Mouse (Mus musculus) embryonic facial prominence, embryonic 12.5 days (tissue): ENCODE data around the gene Zbtb21. TPM values are rescaled to one million over a fixed set of nuclear protein-coding genes. Genes with fewer than 3 reads are reported as not detected.

Experiments
- ATAC-seq: fragments of 200-750 bp; cut with Nextera tagmentation; 2 replicates; pipeline ENCODE4 v1.8.0; 2017; ENCODE audit not compliant: insufficient number of reproducible peaks, insufficient read depth, low FRiP score, low TSS enrichment
- H3K27ac ChIP-seq: fragments of 300-500 bp; sonication (generic); 2 replicates; pipeline ENCODE4 v1.5.1; 2016; ENCODE audit warnings: mild to moderate bottlenecking
- H3K27me3 ChIP-seq: fragments of 300-500 bp; sonication (generic); 2 replicates; pipeline ENCODE4 v1.6.1; 2016; ENCODE audit warnings: mild to moderate bottlenecking, moderate library complexity
- H3K36me3 ChIP-seq: fragments of 300-500 bp; sonication (generic); 2 replicates; pipeline ENCODE4 v1.6.1; 2016; ENCODE audit warnings: mild to moderate bottlenecking
- H3K4me1 ChIP-seq: fragments of 300-500 bp; sonication (generic); 2 replicates; pipeline ENCODE4 v1.6.1; 2016
- H3K4me2 ChIP-seq: fragments of 300-500 bp; sonication (generic); replicated peaks from 2 replicates; pipeline ENCODE4 v1.6.1; 2016; ENCODE audit warnings: mild to moderate bottlenecking, moderate library complexity
- H3K4me3 ChIP-seq: fragments of 300-500 bp; sonication (generic); 2 replicates; pipeline ENCODE4 v1.5.1; 2016; ENCODE audit warnings: mild to moderate bottlenecking
- H3K9ac ChIP-seq: fragments of 300-500 bp; sonication (generic); 2 replicates; pipeline ENCODE4 v1.6.1; 2016; ENCODE audit warnings: mild to moderate bottlenecking, moderate library complexity
- H3K9me3 ChIP-seq: fragments of 300-500 bp; sonication (generic); 2 replicates; pipeline ENCODE4 v1.6.1; 2016; ENCODE audit warnings: mild to moderate bottlenecking, moderate library complexity
- WGBS: fragments of 180-500 bp; shearing (Covaris S2); methylation state at CpG from one replicate; pipeline ENCODE4 v1.1.7; 2016; 5-methylcytosine and 5-hydroxymethylcytosine counted together
- polyA plus RNA-seq: library from polyadenylated mRNA; unstranded; fragments of >200 nt; fragmentation: Nextera tagmentation; extraction: Ambion mirVana; gene quantifications from 2 replicates; pipeline ENCODE4 v1.2.1, GENCODE M21; 2016

Zbtb21 gene
- polyA plus RNA-seq, 1 experiment from 2014 or later, result 16.7 TPM

GRCm38 (mm10) chr16:97940471-97940973, 21.9 kb downstream of the Zbtb21 start:
- WGBS, result 91% methylated on average over 3 of the region's 3 CpGs
- no peak overlapping the region for H3K4me2 ChIP-seq

GRCm38 (mm10) chr16:97935815-97936214, 26.6 kb downstream of the Zbtb21 start:
- H3K27ac ChIP-seq, result no peak overlapping the region
- H3K4me2 ChIP-seq, result no peak overlapping the region
- H3K4me1 ChIP-seq, result no peaks in the 10 kb centered on the region
- WGBS, result 80% methylated on average over 3 of the region's 3 CpGs
- no peak for ATAC-seq
- H3K4me3 ChIP-seq, result no peak overlapping the region
- no peaks in the 10 kb centered on the region for H3K36me3 ChIP-seq
- no peaks in the 10 kb centered on the region for H3K9me3 ChIP-seq
- H3K9ac ChIP-seq, result no peak overlapping the region
- H3K27me3 ChIP-seq, result no peaks in the 10 kb centered on the region

More at GRCm38 (mm10) chr16:97940471-97940973, 21.9 kb downstream of the Zbtb21 start:
- Histone ChIP-seq H3K27ac (no peak overlapping the region), H3K4me1 (no peaks in the 10 kb centered on the region), H3K4me3 (no peak overlapping the region), H3K36me3 (0 out of 2 replicates have a peak, but pooled peaks cover 2% of the 10 kb centered on the region), H3K9ac (no peak overlapping the region), H3K9me3 (no peaks in the 10 kb centered on the region), H3K27me3 (no peaks in the 10 kb centered on the region)
- no peak for ATAC-seq

GRCm38 (mm10) chr16:97930231-97930630, 32.2 kb downstream of the Zbtb21 start:
- ATAC-seq, result no peak
- Histone ChIP-seq H3K4me1 (no peaks in the 10 kb centered on the region), H3K9ac (no peak overlapping the region), H3K27ac (no peak overlapping the region), H3K36me3 (no peaks in the 10 kb centered on the region), H3K9me3 (no peaks in the 10 kb centered on the region), H3K4me3 (no peak overlapping the region), H3K27me3 (no peaks in the 10 kb centered on the region), H3K4me2 (no peak overlapping the region)

GRCm38 (mm10) chr16:97929520-97929919, 32.9 kb downstream of the Zbtb21 start:
- no peak overlapping the region for H3K4me2 ChIP-seq
- no peak for ATAC-seq
- WGBS, result 52% methylated on average over 1 of the region's 1 CpGs
- H3K27me3 ChIP-seq, result no peaks in the 10 kb centered on the region
- H3K9me3 ChIP-seq, result no peaks in the 10 kb centered on the region
- H3K36me3 ChIP-seq, result no peaks in the 10 kb centered on the region
- H3K4me1 ChIP-seq, result no peaks in the 10 kb centered on the region
- H3K4me3 ChIP-seq, result no peak overlapping the region
- H3K9ac ChIP-seq, result no peak overlapping the region
- H3K27ac ChIP-seq, result no peak overlapping the region

- WGBS, result 85% methylated on average over 3 of the region's 3 CpGs
Measured at GRCm38 (mm10) chr16:97927331-97927938, 35.0 kb downstream of the Zbtb21 start.

GRCm38 (mm10) chr16:97926381-97926780, 36.0 kb downstream of the Zbtb21 start:
- Histone ChIP-seq H3K36me3 (no peaks in the 10 kb centered on the region), H3K9ac (no peak overlapping the region), H3K27ac (no peak overlapping the region), H3K4me3 (no peak overlapping the region), H3K4me2 (no peak overlapping the region), H3K4me1 (peaks cover 7% of the 10 kb centered on the region), H3K9me3 (no peaks in the 10 kb centered on the region), H3K27me3 (no peaks in the 10 kb centered on the region)
- 81% methylated on average over 9 of the region's 9 CpGs for WGBS
- ATAC-seq, result no peak

More at GRCm38 (mm10) chr16:97927331-97927938, 35.0 kb downstream of the Zbtb21 start:
- Histone ChIP-seq H3K9me3 (no peaks in the 10 kb centered on the region), H3K4me1 (peaks cover 5% of the 10 kb centered on the region; the same call in 1 of the 2 replicates), H3K4me2 (no peak overlapping the region), H3K27ac (no peak overlapping the region), H3K36me3 (no peaks in the 10 kb centered on the region), H3K9ac (no peak overlapping the region), H3K27me3 (no peaks in the 10 kb centered on the region), H3K4me3 (no peak overlapping the region)
- ATAC-seq, result no peak

- no peaks in the 10 kb centered on the region for H3K36me3 ChIP-seq
- H3K9me3 ChIP-seq, result no peaks in the 10 kb centered on the region
- H3K4me2 ChIP-seq, result no peak overlapping the region
- no peak overlapping the region for H3K9ac ChIP-seq
- H3K27me3 ChIP-seq, result no peaks in the 10 kb centered on the region
- no peak overlapping the region for H3K4me3 ChIP-seq
- H3K27ac ChIP-seq, result no peak overlapping the region
- ATAC-seq, result no peak
- WGBS, result 78% methylated on average over 2 of the region's 2 CpGs
- peaks cover 11% of the 10 kb centered on the region for H3K4me1 ChIP-seq
Measured at GRCm38 (mm10) chr16:97925760-97926159, 36.7 kb downstream of the Zbtb21 start.

GRCm38 (mm10) chr16:97923700-97924099, 38.7 kb downstream of the Zbtb21 start:
- Histone ChIP-seq H3K27ac (no peak overlapping the region), H3K4me2 (no peak overlapping the region), H3K27me3 (no peaks in the 10 kb centered on the region), H3K9ac (no peak overlapping the region), H3K36me3 (no peaks in the 10 kb centered on the region), H3K4me1 (peaks cover 11% of the 10 kb centered on the region), H3K9me3 (no peaks in the 10 kb centered on the region), H3K4me3 (no peak overlapping the region)
- WGBS, result 71% methylated on average over 1 of the region's 1 CpGs
- no peak for ATAC-seq

GRCm38 (mm10) chr16:97922779-97923126, 39.7 kb downstream of the Zbtb21 start:
- WGBS, result 2% methylated on average over 9 of the region's 9 CpGs
- Histone ChIP-seq H3K27me3 (no peaks in the 10 kb centered on the region), H3K27ac (peak overlapping the region; percentile 81; the same call in 1 of the 2 replicates), H3K36me3 (no peaks in the 10 kb centered on the region), H3K9me3 (no peaks in the 10 kb centered on the region), H3K9ac (peak overlapping the region; percentile 84), H3K4me3 (peak overlapping the region; percentile 78), H3K4me2 (peak overlapping the region; percentile 87), H3K4me1 (peaks cover 11% of the 10 kb centered on the region)
- peak; percentile 38; the same call in 1 of the 2 replicates for ATAC-seq

- peak overlapping the region; percentile 84 for H3K9ac ChIP-seq
- no peaks in the 10 kb centered on the region for H3K9me3 ChIP-seq
- H3K27me3 ChIP-seq, result no peaks in the 10 kb centered on the region
- no peaks in the 10 kb centered on the region for H3K36me3 ChIP-seq
- peak overlapping the region; percentile 87 for H3K4me2 ChIP-seq
- under 1% methylated on average over 75 of the region's 75 CpGs for WGBS
- H3K4me1 ChIP-seq, result peaks cover 11% of the 10 kb centered on the region
- peak overlapping the region; percentile 78 for H3K4me3 ChIP-seq
- peak; percentile 89 for ATAC-seq
- peak overlapping the region; percentile 81 for H3K27ac ChIP-seq
Measured at GRCm38 (mm10) chr16:97921961-97922778, 40.3 kb downstream of the Zbtb21 start.

- Histone ChIP-seq H3K9ac (no peak overlapping the region), H3K27me3 (no peaks in the 10 kb centered on the region), H3K4me2 (no peak overlapping the region), H3K4me1 (peaks cover 11% of the 10 kb centered on the region), H3K27ac (no peak overlapping the region), H3K36me3 (no peaks in the 10 kb centered on the region), H3K9me3 (no peaks in the 10 kb centered on the region), H3K4me3 (no peak overlapping the region)
- WGBS, result 93% methylated on average over 1 of the region's 1 CpGs
- no peak for ATAC-seq
Measured at GRCm38 (mm10) chr16:97920621-97921020, 41.8 kb downstream of the Zbtb21 start.

- 23% methylated on average over 2 of the region's 2 CpGs for WGBS
Measured at GRCm38 (mm10) chr16:97919793-97920192, 42.6 kb downstream of the Zbtb21 start.

More at GRCm38 (mm10) chr16:97919793-97920192, 42.6 kb downstream of the Zbtb21 start:
- Histone ChIP-seq H3K9ac (no peak overlapping the region), H3K9me3 (no peaks in the 10 kb centered on the region), H3K27ac (no peak overlapping the region), H3K4me3 (no peak overlapping the region), H3K27me3 (no peaks in the 10 kb centered on the region), H3K36me3 (no peaks in the 10 kb centered on the region), H3K4me2 (no peak overlapping the region), H3K4me1 (peaks cover 11% of the 10 kb centered on the region)
- ATAC-seq, result no peak
